Mouse (Mus musculus): ENCODE data around the gene Ccndbp1.

Ccndbp1 gene

DNA sequence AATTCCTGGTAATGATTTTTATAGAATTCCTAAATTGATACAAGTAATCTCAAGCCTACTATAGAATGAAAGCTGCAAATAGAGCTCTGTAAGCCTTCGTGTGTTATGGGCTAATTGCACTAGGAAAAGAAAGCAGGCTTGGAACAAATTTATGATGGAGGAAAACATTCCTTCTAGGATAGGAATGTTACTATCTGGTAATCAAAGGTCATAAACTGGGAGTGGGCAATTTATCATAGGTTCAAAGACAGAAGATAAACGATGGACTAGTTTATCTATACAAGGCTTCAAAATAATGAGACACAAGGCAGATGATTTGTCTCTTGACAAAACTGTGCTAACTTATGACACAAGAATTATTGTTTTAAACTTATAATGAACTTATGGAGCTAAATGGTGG lies 53.1 kb downstream of the Ccndbp1 start:
- in situ Hi-C loops (cut with MboI; ENCODE audit: unreplicated experiment in 2 of 2) = no loop called here
